Mouse (Mus musculus) embryonic facial prominence, embryonic 14.5 days (tissue): Measurements from ENCODE around the gene Rad9b. TPM values are rescaled to one million over a fixed set of nuclear protein-coding genes. Genes with fewer than 3 reads are reported as not detected.

Source experiments
- ATAC-seq: fragments of 200-750 bp; cut with Nextera tagmentation; 2 replicates; pipeline ENCODE4 v1.8.0; 2017; ENCODE audit warnings: low read depth, moderate number of reproducible peaks, moderate TSS enrichment
- DNase-seq: peaks from one replicate; pipeline ENCODE4 v3.0.0-alpha.2; 2015; ENCODE audit warnings: low spot score
- H3K27ac ChIP-seq: fragments of 300-500 bp; sonication (generic); replicated peaks from 2 replicates; pipeline ENCODE4 v1.5.1; 2014; ENCODE audit warnings: low read depth, mild to moderate bottlenecking, low read length, moderate library complexity
- H3K27me3 ChIP-seq: fragments of 300-500 bp; sonication (generic); replicated peaks from 2 replicates; pipeline ENCODE4 v1.6.1; 2014; ENCODE audit warnings: low read length; ENCODE audit not compliant: control insufficient read depth, insufficient read depth
- H3K36me3 ChIP-seq: fragments of 300-500 bp; sonication (generic); 2 replicates; pipeline ENCODE4 v1.6.1; 2014; ENCODE audit warnings: low read length, mixed read lengths; ENCODE audit not compliant: control insufficient read depth, insufficient read depth
- H3K4me1 ChIP-seq: fragments of 300-500 bp; sonication (generic); 2 replicates; pipeline ENCODE4 v1.6.1; 2014; ENCODE audit warnings: antibody characterized with exemption, low read length; ENCODE audit not compliant: control insufficient read depth, insufficient read depth
- H3K4me2 ChIP-seq: fragments of 300-500 bp; sonication (generic); 2 replicates; pipeline ENCODE4 v1.6.1; 2014; ENCODE audit warnings: low read depth, mild to moderate bottlenecking, low read length, moderate library complexity, mixed read lengths
- H3K4me3 ChIP-seq: fragments of 300-500 bp; sonication (generic); 2 replicates; pipeline ENCODE4 v1.5.1; 2014; ENCODE audit warnings: low read depth, mild to moderate bottlenecking, low read length
- H3K9ac ChIP-seq: fragments of 300-500 bp; sonication (generic); 2 replicates; pipeline ENCODE4 v1.6.1; 2014; ENCODE audit warnings: low read depth, mild to moderate bottlenecking, low read length, moderate library complexity, mixed read lengths
- H3K9me3 ChIP-seq: fragments of 300-500 bp; sonication (generic); 2 replicates; pipeline ENCODE4 v1.6.1; 2016; ENCODE audit warnings: low read length; ENCODE audit not compliant: control insufficient read depth
- WGBS: fragments of 180-500 bp; shearing (Covaris S2); extraction: QIAGEN DNeasy Blood & Tissue Kit; methylation state at CpG from one replicate; pipeline ENCODE4 v1.1.7; 2014; 5-methylcytosine and 5-hydroxymethylcytosine counted together
- polyA plus RNA-seq: library from polyadenylated mRNA; unstranded; fragments of >200 nt; fragmentation: Nextera tagmentation; extraction: Ambion mirVana; gene quantifications from 2 replicates; pipeline ENCODE4 v1.2.1, GENCODE M21; 2014

Gene Rad9b
- polyA plus RNA-seq, 1 experiment from 2014 or later: 8.0 TPM

GRCm38 (mm10) chr5:122378171-122378570, 24.1 kb upstream of the Rad9b start:
- ATAC-seq (no peak), DNase-seq (no peak)
- WGBS: 92% methylated on average over 12 of the region's 12 CpGs
- Histone ChIP-seq H3K4me3 (no peak overlapping the region), H3K9ac (no peak overlapping the region), H3K4me1 (0 out of 2 replicates have a peak, but pooled peaks cover 3% of the 10 kb centered on the region), H3K9me3 (no peaks in the 10 kb centered on the region), H3K4me2 (no peak overlapping the region), H3K36me3 (peaks cover 55% of the 10 kb centered on the region), H3K27me3 (no peaks in the 10 kb centered on the region), H3K27ac (no peak overlapping the region)

GRCm38 (mm10) chr5:122377101-122377833, 23.2 kb upstream of the Rad9b start:
- ATAC-seq (no peak), DNase-seq (no peak)
- H3K4me2 ChIP-seq: no peak overlapping the region
- H3K9me3 ChIP-seq: no peaks in the 10 kb centered on the region
- 88% methylated on average over 4 of the region's 4 CpGs for WGBS
- H3K4me3 ChIP-seq: no peak overlapping the region
- peaks cover 49% of the 10 kb centered on the region for H3K36me3 ChIP-seq
- no peak overlapping the region for H3K27ac ChIP-seq
- H3K27me3 ChIP-seq: no peaks in the 10 kb centered on the region
- H3K4me1 ChIP-seq: 0 out of 2 replicates have a peak, but pooled peaks cover 3% of the 10 kb centered on the region
- no peak overlapping the region for H3K9ac ChIP-seq

DNA sequence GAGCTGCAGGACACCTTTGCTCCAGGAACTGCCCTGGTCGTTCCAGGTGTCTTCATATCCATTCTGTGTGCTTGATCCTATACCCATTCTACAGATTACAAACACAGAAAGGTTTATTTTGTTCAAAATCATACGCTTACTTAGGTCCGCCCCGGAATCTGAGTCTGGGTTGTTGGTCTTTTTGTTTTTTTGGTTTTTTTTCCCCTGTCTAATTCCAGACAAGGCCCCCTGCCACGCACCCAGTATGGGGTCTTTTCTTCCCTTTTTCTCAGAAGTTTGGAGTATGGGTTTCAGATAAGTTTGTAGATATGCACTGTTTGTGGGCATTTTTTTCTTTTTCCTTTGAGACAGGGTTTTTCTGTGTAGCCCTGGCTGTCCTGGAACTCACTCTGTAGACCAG, 18.8 kb upstream of the Rad9b start:
- DNase-seq: no peak
- no peak for ATAC-seq
- Histone ChIP-seq H3K9me3 (no peaks in the 10 kb centered on the region), H3K4me3 (peak overlapping the region; percentile 62), H3K27ac (peak overlapping the region; percentile 79; the same call in 1 of the 2 replicates), H3K36me3 (peaks cover 29% of the 10 kb centered on the region), H3K27me3 (no peaks in the 10 kb centered on the region), H3K9ac (peak overlapping the region; percentile 73), H3K4me1 (0 out of 2 replicates have a peak, but pooled peaks cover 3% of the 10 kb centered on the region), H3K4me2 (peak overlapping the region; percentile 75)
- 6% methylated on average over 5 of the region's 5 CpGs for WGBS

GRCm38 (mm10) chr5:122372192-122372769, 18.2 kb upstream of the Rad9b start, which contains the start of gene Fam216a:
Gene Fam216a, minus strand, starts transcription at chr5:122372364.
- Histone ChIP-seq H3K27ac (peak within 1 kb of the TSS; percentile 91), H3K9ac (peak within 1 kb of the TSS; percentile 73), H3K27me3 (no peaks in the 10 kb centered on the region), H3K4me1 (0 out of 2 replicates have a peak, but pooled peaks cover 3% of the 10 kb centered on the region), H3K9me3 (no peaks in the 10 kb centered on the region), H3K36me3 (peaks cover 35% of the 10 kb centered on the region), H3K4me2 (peak within 1 kb of the TSS; percentile 75), H3K4me3 (peak within 1 kb of the TSS; percentile 62)
- under 1% methylated on average over 51 of the region's 53 CpGs for WGBS
- ATAC-seq (peak; percentile 96), DNase-seq (peak; percentile 100)

- no peaks in the 10 kb centered on the region for H3K9me3 ChIP-seq
- peaks cover 41% of the 10 kb centered on the region for H3K36me3 ChIP-seq
- peak within 1 kb of the TSS; percentile 73 for H3K9ac ChIP-seq
- H3K27ac ChIP-seq: peak within 1 kb of the TSS; percentile 91
- H3K4me3 ChIP-seq: peak within 1 kb of the TSS; percentile 62
- H3K4me1 ChIP-seq: 0 out of 2 replicates have a peak, but pooled peaks cover 3% of the 10 kb centered on the region
- H3K27me3 ChIP-seq: no peaks in the 10 kb centered on the region
- under 1% methylated on average over 21 of the region's 46 CpGs for WGBS
- ATAC-seq (peak; percentile 80), DNase-seq (peak; percentile 26)
- peak within 1 kb of the TSS; percentile 75 for H3K4me2 ChIP-seq
Measured at GRCm38 (mm10) chr5:122371591-122372191, 17.7 kb upstream of the Rad9b start, which contains the start of gene Gpn3. Gene Gpn3, plus strand, starts transcription at chr5:122371876.

- peaks cover 6% of the 10 kb centered on the region for H3K4me1 ChIP-seq
- H3K4me3 ChIP-seq: peak overlapping the region; percentile 72
- H3K27me3 ChIP-seq: no peaks in the 10 kb centered on the region
- peak overlapping the region; percentile 76 for H3K4me2 ChIP-seq
- peak overlapping the region; percentile 52; the same call in 1 of the 2 replicates for H3K27ac ChIP-seq
- WGBS: under 1% methylated on average over 16 of the region's 57 CpGs
- DNase-seq (peak; percentile 3), ATAC-seq (peak; percentile 67)
- peaks cover 8% of the 10 kb centered on the region; the same call in 1 of the 2 replicates for H3K36me3 ChIP-seq
- H3K9ac ChIP-seq: peak overlapping the region; percentile 80
- H3K9me3 ChIP-seq: no peaks in the 10 kb centered on the region
Measured at GRCm38 (mm10) chr5:122354492-122355067, 547 bp upstream of the Rad9b start.

- Histone ChIP-seq H3K27me3 (no peaks in the 10 kb centered on the region), H3K36me3 (no peaks in the 10 kb centered on the region), H3K27ac (no peak overlapping the region), H3K9ac (no peak overlapping the region), H3K4me3 (no peak overlapping the region), H3K9me3 (no peaks in the 10 kb centered on the region), H3K4me2 (no peak overlapping the region), H3K4me1 (no peaks in the 10 kb centered on the region)
- DNase-seq: no peak
- ATAC-seq: no peak
- WGBS: 78% methylated on average over 4 of the region's 4 CpGs
Measured at GRCm38 (mm10) chr5:122345777-122346176, 8.3 kb downstream of the Rad9b start.

- Histone ChIP-seq H3K36me3 (no peaks in the 10 kb centered on the region), H3K27me3 (no peaks in the 10 kb centered on the region), H3K9ac (no peak overlapping the region), H3K9me3 (no peaks in the 10 kb centered on the region), H3K27ac (no peak overlapping the region), H3K4me1 (no peaks in the 10 kb centered on the region), H3K4me3 (no peak overlapping the region), H3K4me2 (no peak overlapping the region)
- WGBS: 9% methylated on average over 5 of the region's 5 CpGs
- DNase-seq (peak; percentile 80), ATAC-seq (peak; percentile 60; the same call in 1 of the 2 replicates)
Measured at GRCm38 (mm10) chr5:122344260-122344659, 9.8 kb downstream of the Rad9b start.
